Mouse (Mus musculus) lung, postnatal 0 days (tissue): Measurements from ENCODE around the gene Plcb1.

Experiments used
- CTCF ChIP-seq: IDR thresholded peaks from 2 replicates; pipeline ENCODE4 v1.5.1; 2016; ENCODE audit warnings: antibody characterized with exemption, mild to moderate bottlenecking
- EP300 ChIP-seq: IDR thresholded peaks from 2 replicates; pipeline ENCODE4 v1.6.1; 2016; ENCODE audit warnings: antibody characterized with exemption, mild to moderate bottlenecking, control low read depth

DNA sequence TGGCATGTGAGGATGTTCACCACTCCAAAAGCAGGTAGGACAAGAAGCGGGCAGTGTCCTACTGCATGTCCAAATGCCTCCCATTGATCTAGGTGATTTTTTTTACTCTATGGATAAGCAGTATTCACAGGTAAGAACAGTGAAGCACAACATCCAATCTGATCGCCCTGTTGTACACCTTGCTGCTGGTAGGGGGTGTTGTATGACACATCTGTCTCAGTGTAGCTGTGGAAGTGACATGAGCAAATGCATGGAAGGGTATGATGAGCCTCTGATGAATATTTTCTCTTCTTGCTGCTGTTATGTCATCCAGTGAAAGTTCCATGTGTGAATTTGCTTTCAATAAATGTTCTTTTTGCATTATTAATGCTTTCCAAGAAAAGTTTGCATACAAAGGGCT lies 115.7 kb downstream of the Plcb1 start:
- TF ChIP-seq CTCF (peak; percentile 34), EP300 (no peak)
